ENCODE assay signal across 8 mouse cellular contexts in the genomic region with DNA sequence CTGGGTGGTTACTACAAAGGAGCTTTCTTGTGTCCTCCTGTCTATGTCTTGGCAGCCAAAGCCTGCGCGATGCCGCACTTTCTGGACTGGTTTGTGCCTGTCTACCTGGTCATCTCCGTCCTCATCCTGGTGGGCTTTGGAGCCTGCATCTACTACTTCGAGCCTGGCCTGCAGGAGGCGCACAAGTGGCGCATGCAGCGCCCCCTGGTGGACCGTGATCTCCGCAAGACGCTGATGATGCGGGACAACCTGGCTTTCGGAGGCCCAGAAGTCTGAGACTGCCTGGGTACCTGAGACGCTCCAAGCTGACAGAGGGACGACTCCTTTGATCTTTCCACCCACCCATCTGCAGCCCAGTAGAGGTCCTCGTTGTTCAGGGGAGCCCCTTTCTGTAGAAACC. TPM values are rescaled to one million over a fixed set of nuclear protein-coding genes. Genes with fewer than 3 reads are reported as not detected.
DNase-seq lines count a peak whose midpoint lies in the region; ATAC-seq and TF ChIP-seq lines count a peak whose summit lies in the region.

No protein-coding gene starts in this region.

- no peak overlapping the region for H3K4me3 ChIP-seq in heart, embryonic 10.5 days
- H3K4me3 ChIP-seq in embryonic facial prominence, embryonic 11.5 days (ENCODE audit: low read depth, low read length), result no peak overlapping the region
- no peak overlapping the region for H3K4me3 ChIP-seq in stomach, postnatal 0 days (ENCODE audit: low read depth, low read length)

- TF ChIP-seq EP300 in stomach, postnatal 0 days (optimal IDR thresholded peaks at IDR 0.05), result no peak

- TF ChIP-seq CTCF in stomach, postnatal 0 days (IDR thresholded peaks at IDR 0.05; ENCODE audit: low read depth), result peak; percentile 97

- no peak overlapping the region for H3K4me2 ChIP-seq in embryonic facial prominence, embryonic 11.5 days (ENCODE audit: low read depth, low read length)
- no peak overlapping the region for H3K4me2 ChIP-seq in stomach, postnatal 0 days (replicated peaks; ENCODE audit: low read depth)

- peaks cover 16% of the 10 kb centered on the region for H3K4me1 ChIP-seq in heart, embryonic 10.5 days
- H3K4me1 ChIP-seq in embryonic facial prominence, embryonic 11.5 days (ENCODE audit: control insufficient read depth, insufficient read depth, low read length), result peaks cover 4% of the 10 kb centered on the region; the same call in 1 of the 2 replicates
- H3K4me1 ChIP-seq in stomach, postnatal 0 days (replicated peaks; ENCODE audit: control insufficient read depth, insufficient read depth), result no peaks in the 10 kb centered on the region

- peaks cover 49% of the 10 kb centered on the region for H3K27me3 ChIP-seq in heart, embryonic 10.5 days (ENCODE audit: insufficient read depth, poor library complexity, severe bottlenecking)
- H3K27me3 ChIP-seq in embryonic facial prominence, embryonic 11.5 days (ENCODE audit: control insufficient read depth, insufficient read depth, low read length), result no peaks in the 10 kb centered on the region
- no peaks in the 10 kb centered on the region; the same call in 1 of the 2 replicates for H3K27me3 ChIP-seq in stomach, postnatal 0 days (ENCODE audit: control insufficient read depth, insufficient read depth, low read length)

- DNase-seq in heart, embryonic 10.5 days (ENCODE audit: low spot score), result peak; percentile 86
- DNase-seq in heart, postnatal 25 days (ENCODE audit: low spot score), result no peak
- peak; percentile 72 for DNase-seq in CD4-positive helper T cell, adult 2 months (ENCODE audit: low read depth, low spot score)
- DNase-seq in adrenal gland, postnatal 36 days, result peak; percentile 70 to 72
- peak; percentile 79 for DNase-seq in embryonic facial prominence, embryonic 11.5 days (ENCODE audit: low spot score)
- peak; percentile 82 to 83 for DNase-seq in layer of hippocampus, postnatal 10 days (ENCODE audit: low spot score in 2 of 2)
- peak; percentile 76 for DNase-seq in stomach, postnatal 0 days (ENCODE audit: low spot score)

- H3K9ac ChIP-seq in embryonic facial prominence, embryonic 11.5 days (replicated peaks; ENCODE audit: low read length), result no peak overlapping the region
- H3K9ac ChIP-seq in stomach, postnatal 0 days (ENCODE audit: low read length), result no peak overlapping the region

- intact Hi-C loops in heart, postnatal 25 days (cut with DNase I), result no loop called here

- no peaks in the 10 kb centered on the region for H3K36me3 ChIP-seq in heart, embryonic 10.5 days
- no peaks in the 10 kb centered on the region for H3K36me3 ChIP-seq in embryonic facial prominence, embryonic 11.5 days (replicated peaks; ENCODE audit: control insufficient read depth, insufficient read depth, low read depth, low read length)
- H3K36me3 ChIP-seq in stomach, postnatal 0 days (ENCODE audit: control insufficient read depth, insufficient read depth, low read length), result no peaks in the 10 kb centered on the region

- 9% methylated on average over 16 of the region's 16 CpGs for WGBS in heart, embryonic 10.5 days
- 15% methylated on average over 16 of the region's 16 CpGs for WGBS in embryonic facial prominence, embryonic 11.5 days
- WGBS in stomach, postnatal 0 days, result 18% methylated on average over 16 of the region's 16 CpGs

- no peak overlapping the region for H3K27ac ChIP-seq in heart, embryonic 10.5 days
- no peak overlapping the region for H3K27ac ChIP-seq in embryonic facial prominence, embryonic 11.5 days (replicated peaks; ENCODE audit: low read depth, low read length)
- H3K27ac ChIP-seq in stomach, postnatal 0 days (replicated peaks), result no peak overlapping the region

- no peak for ATAC-seq in embryonic facial prominence, embryonic 11.5 days (replicated peaks; ENCODE audit: insufficient number of reproducible peaks, low FRiP score, low TSS enrichment, low read depth)
- ATAC-seq in megakaryocyte-erythroid progenitor cell, adult 5-6 weeks (replicated peaks; ENCODE audit: low FRiP score, low TSS enrichment, poor library complexity, severe bottlenecking), result peak; percentile 73
- 0 out of 2 replicates have a peak, but pooled peaks have one; percentile 31 for ATAC-seq in stomach, postnatal 0 days (ENCODE audit: low FRiP score, low TSS enrichment)

- H3K9me3 ChIP-seq in heart, embryonic 10.5 days, result no peaks in the 10 kb centered on the region
- H3K9me3 ChIP-seq in embryonic facial prominence, embryonic 11.5 days (replicated peaks; ENCODE audit: control insufficient read depth, low read length), result no peaks in the 10 kb centered on the region
- no peaks in the 10 kb centered on the region for H3K9me3 ChIP-seq in stomach, postnatal 0 days (ENCODE audit: control insufficient read depth, low read length)

RNA-seq across cellular contexts. Expression of gene 1500009C09Rik, which starts 7.3 kb away (rescaled TPM):
- polyA plus RNA-seq in heart, embryonic 10.5 days (2016; fragmentation: Nextera tagmentation; extraction: Ambion mirVana), result not detected in 2 replicates
- total RNA-seq in heart, postnatal 25 days (2021), result not detected
- 1 to 10 TPM in 1 of 2 experiments, under 1 TPM in 1; 0.23 to 1.2 TPM for total RNA-seq in adrenal gland, postnatal 36 days (2021)
- 0.35 and 0.45 TPM in 2 replicates for polyA plus RNA-seq in embryonic facial prominence, embryonic 11.5 days (2014; fragmentation: Nextera tagmentation; extraction: Ambion mirVana)
- 10 to 100 TPM; 79.9 to 88.8 TPM for total RNA-seq in layer of hippocampus, postnatal 10 days (2021)
- total RNA-seq in megakaryocyte-erythroid progenitor cell, adult 5-6 weeks (2014; fragmentation: Nextera tagmentation), result not detected in 2 replicates
- not detected in 2 replicates for total RNA-seq in megakaryocyte-erythroid progenitor cell, adult 5-6 weeks (2017)
- polyA plus RNA-seq in stomach, postnatal 0 days (2015; fragmentation: Nextera tagmentation; extraction: Ambion mirVana), result 0.23 and 0.24 TPM in 2 replicates

RNA-seq across cellular contexts. Expression of gene Cenpm, which starts 15.0 kb away (rescaled TPM):
- polyA plus RNA-seq in heart, embryonic 10.5 days (2016; fragmentation: Nextera tagmentation; extraction: Ambion mirVana), result 58.1 and 66.3 TPM in 2 replicates
- under 1 TPM; 0.36 to 0.78 TPM for total RNA-seq in heart, postnatal 25 days (2021)
- total RNA-seq in adrenal gland, postnatal 36 days (2021), result 1 to 10 TPM; 2.9 to 4.3 TPM
- polyA plus RNA-seq in embryonic facial prominence, embryonic 11.5 days (2014; fragmentation: Nextera tagmentation; extraction: Ambion mirVana), result 86.4 and 92.5 TPM in 2 replicates
- total RNA-seq in layer of hippocampus, postnatal 10 days (2021), result 1 to 10 TPM; 6.5 to 9.0 TPM
- total RNA-seq in megakaryocyte-erythroid progenitor cell, adult 5-6 weeks (2014; fragmentation: Nextera tagmentation), result 20.7 and 53.8 TPM in 2 replicates
- 19.0 and 23.2 TPM in 2 replicates for total RNA-seq in megakaryocyte-erythroid progenitor cell, adult 5-6 weeks (2017)
- 24.0 and 27.0 TPM in 2 replicates for polyA plus RNA-seq in stomach, postnatal 0 days (2015; fragmentation: Nextera tagmentation; extraction: Ambion mirVana)

RNA-seq across cellular contexts. Expression of gene Sept3, which starts 15.2 kb away (rescaled TPM):
- polyA plus RNA-seq in heart, embryonic 10.5 days (2016; fragmentation: Nextera tagmentation; extraction: Ambion mirVana), result 3.7 and 14.0 TPM in 2 replicates
- total RNA-seq in heart, postnatal 25 days (2021), result under 1 TPM; 0.31 to 0.87 TPM
- total RNA-seq in adrenal gland, postnatal 36 days (2021), result 1 to 10 TPM; 2.6 to 4.3 TPM
- 66.3 and 66.7 TPM in 2 replicates for polyA plus RNA-seq in embryonic facial prominence, embryonic 11.5 days (2014; fragmentation: Nextera tagmentation; extraction: Ambion mirVana)
- 100 to 1,000 TPM; 617 to 640 TPM for total RNA-seq in layer of hippocampus, postnatal 10 days (2021)
- not detected in 2 replicates for total RNA-seq in megakaryocyte-erythroid progenitor cell, adult 5-6 weeks (2014; fragmentation: Nextera tagmentation)
- total RNA-seq in megakaryocyte-erythroid progenitor cell, adult 5-6 weeks (2017), result 0.27 and 1.4 TPM in 2 replicates
- 2.1 and 2.9 TPM in 2 replicates for polyA plus RNA-seq in stomach, postnatal 0 days (2015; fragmentation: Nextera tagmentation; extraction: Ambion mirVana)

RNA-seq across cellular contexts. Expression of gene Tnfrsf13c, which starts 35.3 kb away (rescaled TPM):
- 0.20 TPM in 1 of 2 replicates, not detected in the other for polyA plus RNA-seq in heart, embryonic 10.5 days (2016; fragmentation: Nextera tagmentation; extraction: Ambion mirVana)
- under 1 TPM in 1 of 2 experiments, not detected in 1; 0.36 TPM for total RNA-seq in heart, postnatal 25 days (2021)
- total RNA-seq in adrenal gland, postnatal 36 days (2021), result under 1 TPM in 1 of 2 experiments, not detected in 1; 0.20 TPM
- polyA plus RNA-seq in embryonic facial prominence, embryonic 11.5 days (2014; fragmentation: Nextera tagmentation; extraction: Ambion mirVana), result 0.42 TPM in 1 of 2 replicates, not detected in the other
- total RNA-seq in layer of hippocampus, postnatal 10 days (2021), result 1 to 10 TPM in 1 of 2 experiments, under 1 TPM in 1; 0.69 to 1.0 TPM
- 0.49 and 1.2 TPM in 2 replicates for total RNA-seq in megakaryocyte-erythroid progenitor cell, adult 5-6 weeks (2014; fragmentation: Nextera tagmentation)
- 0.46 and 0.75 TPM in 2 replicates for total RNA-seq in megakaryocyte-erythroid progenitor cell, adult 5-6 weeks (2017)
- polyA plus RNA-seq in stomach, postnatal 0 days (2015; fragmentation: Nextera tagmentation; extraction: Ambion mirVana), result not detected in 2 replicates

RNA-seq across cellular contexts. Expression of gene Wbp2nl, which starts 39.2 kb away (rescaled TPM):
- polyA plus RNA-seq in heart, embryonic 10.5 days (2016; fragmentation: Nextera tagmentation; extraction: Ambion mirVana), result 0.28 and 0.65 TPM in 2 replicates
- total RNA-seq in heart, postnatal 25 days (2021), result not detected
- total RNA-seq in adrenal gland, postnatal 36 days (2021), result not detected
- 0.34 TPM in 1 of 2 replicates, not detected in the other for polyA plus RNA-seq in embryonic facial prominence, embryonic 11.5 days (2014; fragmentation: Nextera tagmentation; extraction: Ambion mirVana)
- under 1 TPM in 1 of 2 experiments, not detected in 1; 0.25 TPM for total RNA-seq in layer of hippocampus, postnatal 10 days (2021)
- 0.77 TPM in 1 of 2 replicates, not detected in the other for total RNA-seq in megakaryocyte-erythroid progenitor cell, adult 5-6 weeks (2014; fragmentation: Nextera tagmentation)
- total RNA-seq in megakaryocyte-erythroid progenitor cell, adult 5-6 weeks (2017), result not detected in 2 replicates
- polyA plus RNA-seq in stomach, postnatal 0 days (2015; fragmentation: Nextera tagmentation; extraction: Ambion mirVana), result 0.08 and 0.11 TPM in 2 replicates

Comparison
In these comparisons a context has a peak if more than half of its experiments do, and no peak if none do; other contexts are left out.
1. RNA of gene 1500009C09Rik, which starts 7.3 kb away (total RNA-seq): 79.9 to 88.8 TPM in layer of hippocampus, postnatal 10 days; 0.23 to 1.2 TPM in adrenal gland, postnatal 36 days, not detected in heart, postnatal 25 days and not detected in megakaryocyte-erythroid progenitor cell, adult 5-6 weeks; every median in the first group is over 10 times any median in the second.
2. RNA of gene Sept3, which starts 15.2 kb away (total RNA-seq): 617 to 640 TPM in layer of hippocampus, postnatal 10 days; 2.6 to 4.3 TPM in adrenal gland, postnatal 36 days, 0.27 to 1.4 TPM in megakaryocyte-erythroid progenitor cell, adult 5-6 weeks and 0.31 to 0.87 TPM in heart, postnatal 25 days; every median in the first group is over 100 times any median in the second.